Mouse (Mus musculus) megakaryocyte-erythroid progenitor cell, adult 5 weeks (primary cell): Measurements from ENCODE around the gene Adamtsl3. TPM values are rescaled to one million over a fixed set of nuclear protein-coding genes. Genes with fewer than 3 reads are reported as not detected.

Experiments
- polyA plus RNA-seq: library from polyadenylated mRNA; stranded (reverse); fragments of >175 nt; gene quantifications from 2 replicates; pipeline ENCODE4 v1.2.3, GENCODE M21; 2012

Adamtsl3 gene
- polyA plus RNA-seq = 0.02 TPM in 1 of 2 replicates, not detected in the other

GRCm38 (mm10) chr7:82335211-82336121 is at the start of gene Adamtsl3:
Adamtsl3 (plus strand) TSS chr7:82335694.

GRCm38 (mm10) chr7:82648353-82649080 is 313.0 kb downstream of the Adamtsl3 start, which contains the start of the genes Saxo2 and Efl1:
Saxo2 (minus strand) TSS chr7:82648528.
Efl1 (plus strand) TSS chr7:82648614.

Other genes starting within 250 kb of the Adamtsl3 start
- gene Sh3gl3, start 161.9 kb upstream of the Adamtsl3 start, polyA plus RNA-seq = not detected in 2 replicates